Mouse (Mus musculus) adrenal gland, adult 18-20 months (tissue): ENCODE measurements around the gene Trrap. TPM values are rescaled to one million over a fixed set of nuclear protein-coding genes. Genes with fewer than 3 reads are reported as not detected.
A peak's percentile ranks its signal among the peaks of the same experiment; 100 is the strongest.

Experiments
- DNase-seq, 2 experiments: peaks; one replicate each; pipeline ENCODE4 v3.0.0; 2021 to 2022; ENCODE audit warnings: low spot score in 2 of 2
- total RNA-seq, 2 experiments: library from RNA; stranded (reverse); gene quantifications; 1 replicate in 1 of 2; 2 replicates in 1 of 2; pipeline ENCODE4 v1.2.3; 2021

Gene Trrap
- total RNA-seq, 2 experiments from 2014 or later = 79.6 to 80.3 TPM

GRCm38 (mm10) chr5:144773231-144773630, 5.7 kb downstream of the Trrap start:
- no peak for DNase-seq

GRCm38 (mm10) chr5:144780654-144781053, 13.1 kb downstream of the Trrap start:
- no peak for DNase-seq

- no peak for DNase-seq
Observed at GRCm38 (mm10) chr5:144786464-144786863, 18.9 kb downstream of the Trrap start.

GRCm38 (mm10) chr5:144793374-144793773, 25.8 kb downstream of the Trrap start:
- DNase-seq = no peak

- no peak for DNase-seq
Observed at GRCm38 (mm10) chr5:144794687-144795086, 27.2 kb downstream of the Trrap start.

- no peak for DNase-seq
Observed at GRCm38 (mm10) chr5:144797116-144797515, 29.6 kb downstream of the Trrap start.

GRCm38 (mm10) chr5:144803066-144803465, 35.5 kb downstream of the Trrap start:
- DNase-seq = no peak

GRCm38 (mm10) chr5:144804181-144804580, 36.6 kb downstream of the Trrap start:
- no peak for DNase-seq

- DNase-seq = no peak
Observed at GRCm38 (mm10) chr5:144806931-144807330, 39.4 kb downstream of the Trrap start.

- DNase-seq = peak; percentile 58 to 59
Observed at GRCm38 (mm10) chr5:144828365-144829102, 61.0 kb downstream of the Trrap start.

GRCm38 (mm10) chr5:144829631-144830030, 62.1 kb downstream of the Trrap start:
- no peak for DNase-seq

GRCm38 (mm10) chr5:144831840-144832469, 64.4 kb downstream of the Trrap start:
- no peak for DNase-seq

GRCm38 (mm10) chr5:144836100-144836499, 68.6 kb downstream of the Trrap start:
- DNase-seq = no peak

- DNase-seq = no peak
Observed at GRCm38 (mm10) chr5:144845352-144845751, 77.8 kb downstream of the Trrap start.

- no peak for DNase-seq
Observed at GRCm38 (mm10) chr5:144848735-144849134, 81.2 kb downstream of the Trrap start.

- no peak for DNase-seq
Observed at GRCm38 (mm10) chr5:144849932-144850331, 82.4 kb downstream of the Trrap start.

GRCm38 (mm10) chr5:144851820-144852219, 84.3 kb downstream of the Trrap start:
- DNase-seq = no peak

GRCm38 (mm10) chr5:144853931-144854330, 86.4 kb downstream of the Trrap start:
- DNase-seq = no peak

GRCm38 (mm10) chr5:144855936-144856335, 88.4 kb downstream of the Trrap start:
- no peak for DNase-seq

- no peak for DNase-seq
Observed at GRCm38 (mm10) chr5:144858527-144858926, 91.0 kb downstream of the Trrap start.

GRCm38 (mm10) chr5:144859284-144859683, 91.8 kb downstream of the Trrap start:
- no peak for DNase-seq

- DNase-seq = no peak
Observed at GRCm38 (mm10) chr5:144860913-144861312, 93.4 kb downstream of the Trrap start.

- DNase-seq = no peak
Observed at GRCm38 (mm10) chr5:144866923-144867322, 99.4 kb downstream of the Trrap start.
